Mouse (Mus musculus): ENCODE data around the gene Gm4788. TPM values are rescaled to one million over a fixed set of nuclear protein-coding genes. Genes with fewer than 3 reads are reported as not detected.
"Not testable (repeated sequence)": the region's sequence is repeated elsewhere in the genome, so short reads cannot be mapped to it uniquely, and the experiment has no call there.

The Gm4788 gene
- not detected in 2 replicates for polyA plus RNA-seq (2015; fragmentation: Nextera tagmentation; extraction: Ambion mirVana)

DNA sequence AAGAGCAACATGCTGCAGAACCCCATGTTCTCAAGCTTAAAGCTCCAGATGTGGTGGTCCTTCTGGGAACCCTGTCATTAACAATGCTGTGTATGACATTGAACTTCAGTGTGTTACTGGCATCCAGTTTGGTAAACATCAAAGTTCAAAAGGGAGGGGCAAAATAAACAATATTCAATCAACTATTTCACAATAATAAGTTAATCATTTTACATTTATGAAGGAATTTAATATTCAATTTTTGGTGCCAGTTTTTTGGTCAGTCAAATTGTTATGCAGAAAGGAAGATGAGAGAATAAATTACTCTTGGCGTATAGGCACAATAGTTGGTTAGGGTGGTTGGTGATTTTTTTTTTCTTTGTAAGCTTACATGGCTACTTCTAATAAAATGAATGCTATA, at the start of gene Gm4788:
Gene Gm4788 (minus strand): TSS at position 101 of the 400 bp plus-strand sequence.
- ATAC-seq, result no peak
- 91% methylated on average over 1 of the region's 1 CpGs for WGBS
- no peak within 1 kb of the TSS for H3K4me3 ChIP-seq (ENCODE audit: low read length)
- H3K36me3 ChIP-seq (ENCODE audit: control insufficient read depth, insufficient read depth, low read length), result no peaks in the 10 kb centered on the region
- no peaks in the 10 kb centered on the region for H3K9me3 ChIP-seq (ENCODE audit: control insufficient read depth, low read length)
- no peak within 1 kb of the TSS for H3K9ac ChIP-seq (ENCODE audit: low read depth, low read length)
- H3K4me2 ChIP-seq (ENCODE audit: low read depth, low read length), result no peak within 1 kb of the TSS
- H3K27ac ChIP-seq (ENCODE audit: low read length), result no peak within 1 kb of the TSS
- H3K27me3 ChIP-seq (replicated peaks; ENCODE audit: control insufficient read depth, insufficient read depth, low read length), result no peaks in the 10 kb centered on the region
- no peaks in the 10 kb centered on the region for H3K4me1 ChIP-seq (ENCODE audit: control insufficient read depth, insufficient read depth, low read length)

DNA sequence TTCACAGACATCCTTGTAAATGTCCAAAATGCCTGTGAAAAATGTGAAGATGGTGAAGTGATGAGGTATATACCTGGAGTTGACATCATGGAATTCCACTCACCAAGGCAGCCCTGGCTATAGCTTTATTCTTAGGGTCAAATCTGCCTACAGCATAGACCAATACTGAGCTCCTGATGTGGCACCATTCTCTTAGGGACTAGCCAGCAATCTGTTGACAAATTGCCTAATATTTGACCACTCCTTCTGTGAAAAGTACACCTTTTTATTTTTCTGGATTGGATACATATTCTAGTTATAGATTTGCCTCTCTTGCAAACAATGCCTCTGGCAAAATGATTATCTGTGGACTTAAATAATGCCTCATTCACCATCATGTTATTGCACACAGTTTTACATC, 27.6 kb upstream of the Gm4788 start:
- Histone ChIP-seq H3K4me1 (ENCODE audit: control insufficient read depth, insufficient read depth, low read length) (no peaks in the 10 kb centered on the region), H3K9ac (ENCODE audit: low read depth, low read length) (no peak overlapping the region), H3K4me3 (ENCODE audit: low read length) (no peak overlapping the region), H3K36me3 (ENCODE audit: control insufficient read depth, insufficient read depth, low read length) (no peaks in the 10 kb centered on the region), H3K27me3 (replicated peaks; ENCODE audit: control insufficient read depth, insufficient read depth, low read length) (no peaks in the 10 kb centered on the region), H3K4me2 (ENCODE audit: low read depth, low read length) (no peak overlapping the region), H3K27ac (ENCODE audit: low read length) (no peak overlapping the region), H3K9me3 (ENCODE audit: control insufficient read depth, low read length) (no peaks in the 10 kb centered on the region)
- ATAC-seq, result no peak

DNA sequence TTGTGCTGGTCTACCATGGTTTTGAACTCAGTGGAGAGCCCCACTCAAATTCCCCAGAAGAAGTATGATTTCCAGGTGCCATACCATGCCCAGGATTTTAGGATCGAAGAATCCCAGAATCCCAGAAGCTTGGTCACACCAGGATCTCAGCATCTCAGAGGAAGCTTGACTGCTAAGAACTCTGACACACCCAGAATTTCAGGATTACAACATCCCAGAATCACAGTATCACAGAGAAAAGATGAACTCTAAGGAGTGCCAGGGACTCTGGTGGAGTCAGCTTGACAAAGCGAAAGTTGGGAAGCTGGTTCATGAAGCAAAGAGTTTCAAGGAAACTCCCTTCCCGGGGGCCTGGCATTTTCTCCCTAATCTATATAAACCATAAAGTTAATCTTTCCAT, 11.1 kb downstream of the Gm4788 start:
- 0 out of 2 replicates have a peak, but pooled peaks have one; percentile 59 for ATAC-seq
- H3K9ac ChIP-seq (ENCODE audit: low read depth, low read length); H3K27me3 ChIP-seq (replicated peaks; ENCODE audit: control insufficient read depth, insufficient read depth, low read length); H3K4me3 ChIP-seq (ENCODE audit: low read length); H3K4me2 ChIP-seq (ENCODE audit: low read depth, low read length); H3K36me3 ChIP-seq (ENCODE audit: control insufficient read depth, insufficient read depth, low read length); H3K9me3 ChIP-seq (ENCODE audit: control insufficient read depth, low read length); H3K27ac ChIP-seq (ENCODE audit: low read length); H3K4me1 ChIP-seq (ENCODE audit: control insufficient read depth, insufficient read depth, low read length): not testable (repeated sequence)
- WGBS, result 83% methylated on average over 3 of the region's 3 CpGs

DNA sequence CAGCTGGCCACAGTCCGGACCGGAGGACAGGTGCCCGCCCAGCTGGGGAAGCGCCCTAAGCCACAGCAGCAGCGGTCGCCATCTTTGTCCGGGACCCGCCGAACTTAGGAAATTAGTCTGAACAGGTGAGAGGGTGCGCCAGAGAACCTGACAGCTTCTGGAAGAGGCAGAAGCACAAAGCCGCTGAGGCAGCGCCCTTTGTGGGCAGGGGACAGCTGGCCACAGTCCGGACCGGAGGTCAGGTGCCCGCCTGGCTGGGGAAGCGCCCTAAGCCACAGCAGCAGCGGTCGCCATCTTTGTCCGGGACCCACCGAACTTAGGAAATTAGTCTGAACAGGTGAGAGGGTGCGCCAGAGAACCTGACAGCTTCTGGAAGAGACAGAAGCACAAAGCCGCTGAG, 64.4 kb downstream of the Gm4788 start:
- H3K9ac ChIP-seq (ENCODE audit: low read depth, low read length); H3K9me3 ChIP-seq (ENCODE audit: control insufficient read depth, low read length); H3K4me2 ChIP-seq (ENCODE audit: low read depth, low read length); H3K36me3 ChIP-seq (ENCODE audit: control insufficient read depth, insufficient read depth, low read length); H3K27me3 ChIP-seq (replicated peaks; ENCODE audit: control insufficient read depth, insufficient read depth, low read length); H3K4me3 ChIP-seq (ENCODE audit: low read length); ATAC-seq; H3K27ac ChIP-seq (ENCODE audit: low read length); H3K4me1 ChIP-seq (ENCODE audit: control insufficient read depth, insufficient read depth, low read length): not testable (repeated sequence)
- 77% methylated on average over 6 of the region's 22 CpGs for WGBS

DNA sequence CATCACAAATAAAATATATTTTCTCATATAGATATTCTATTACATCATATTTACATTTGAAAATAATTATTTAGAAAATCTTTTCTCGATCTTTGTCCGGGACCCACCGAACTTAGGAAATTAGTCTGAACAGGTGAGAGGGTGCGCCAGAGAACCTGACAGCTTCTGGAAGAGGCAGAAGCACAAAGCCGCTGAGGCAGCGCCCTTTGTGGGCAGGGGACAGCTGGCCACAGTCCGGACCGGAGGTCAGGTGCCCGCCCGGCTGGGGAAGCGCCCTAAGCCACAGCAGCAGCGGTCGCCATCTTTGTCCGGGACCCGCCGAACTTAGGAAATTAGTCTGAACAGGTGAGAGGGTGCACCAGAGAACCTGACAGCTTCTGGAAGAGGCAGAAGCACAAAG, 64.8 kb downstream of the Gm4788 start:
- H3K9ac ChIP-seq (ENCODE audit: low read depth, low read length); H3K4me3 ChIP-seq (ENCODE audit: low read length); H3K27me3 ChIP-seq (replicated peaks; ENCODE audit: control insufficient read depth, insufficient read depth, low read length); H3K4me1 ChIP-seq (ENCODE audit: control insufficient read depth, insufficient read depth, low read length); H3K9me3 ChIP-seq (ENCODE audit: control insufficient read depth, low read length); ATAC-seq; H3K27ac ChIP-seq (ENCODE audit: low read length); H3K36me3 ChIP-seq (ENCODE audit: control insufficient read depth, insufficient read depth, low read length); H3K4me2 ChIP-seq (ENCODE audit: low read depth, low read length): not testable (repeated sequence)
- WGBS, result 93% methylated on average over 7 of the region's 16 CpGs

DNA sequence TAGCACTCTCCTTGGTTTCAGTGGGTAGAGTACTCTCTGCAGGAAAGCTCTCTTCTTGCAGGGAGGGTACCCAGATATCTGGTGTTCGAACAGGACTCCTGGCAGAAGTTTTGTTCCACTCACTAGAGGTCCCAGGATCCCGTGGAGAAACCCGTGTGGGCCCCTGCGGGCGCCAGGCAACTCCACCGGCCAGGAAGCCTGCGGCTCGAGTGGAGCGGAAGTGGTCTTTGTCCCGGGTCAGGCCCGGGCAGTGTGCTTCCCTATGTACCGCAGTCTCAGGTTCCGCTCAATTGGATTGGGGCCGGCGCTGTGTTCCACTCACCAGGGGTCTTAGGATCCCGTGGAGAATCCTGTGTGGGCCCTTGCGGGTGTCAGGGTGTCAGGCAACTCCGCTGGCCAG, 131.1 kb downstream of the Gm4788 start:
- H3K4me1 ChIP-seq (ENCODE audit: control insufficient read depth, insufficient read depth, low read length); H3K27ac ChIP-seq (ENCODE audit: low read length); H3K4me3 ChIP-seq (ENCODE audit: low read length); H3K9me3 ChIP-seq (ENCODE audit: control insufficient read depth, low read length); H3K4me2 ChIP-seq (ENCODE audit: low read depth, low read length); ATAC-seq; H3K36me3 ChIP-seq (ENCODE audit: control insufficient read depth, insufficient read depth, low read length); H3K9ac ChIP-seq (ENCODE audit: low read depth, low read length); H3K27me3 ChIP-seq (replicated peaks; ENCODE audit: control insufficient read depth, insufficient read depth, low read length): not testable (repeated sequence)
- WGBS, result 89% methylated on average over 18 of the region's 18 CpGs

Other genes with a start within 250 kb of the Gm4788 start
- 0.18 TPM in 1 of 2 replicates, not detected in the other for gene Cfhr1, start 221.0 kb downstream of the Gm4788 start, polyA plus RNA-seq (2015; fragmentation: Nextera tagmentation; extraction: Ambion mirVana)
- 0.29 and 0.43 TPM in 2 replicates for gene Cfhr2, start 77.5 kb upstream of the Gm4788 start, polyA plus RNA-seq (2015; fragmentation: Nextera tagmentation; extraction: Ambion mirVana)

All from intestine, embryonic 16.5 days (tissue).